Mouse (Mus musculus): ENCODE measurements at regions not wholly inside any gene's neighbourhood (a gene's known extent, or its start where the extent isn't known, plus 50 kb on each side); places are given as distances from the start of the nearest gene placed in this dataset.

DNA sequence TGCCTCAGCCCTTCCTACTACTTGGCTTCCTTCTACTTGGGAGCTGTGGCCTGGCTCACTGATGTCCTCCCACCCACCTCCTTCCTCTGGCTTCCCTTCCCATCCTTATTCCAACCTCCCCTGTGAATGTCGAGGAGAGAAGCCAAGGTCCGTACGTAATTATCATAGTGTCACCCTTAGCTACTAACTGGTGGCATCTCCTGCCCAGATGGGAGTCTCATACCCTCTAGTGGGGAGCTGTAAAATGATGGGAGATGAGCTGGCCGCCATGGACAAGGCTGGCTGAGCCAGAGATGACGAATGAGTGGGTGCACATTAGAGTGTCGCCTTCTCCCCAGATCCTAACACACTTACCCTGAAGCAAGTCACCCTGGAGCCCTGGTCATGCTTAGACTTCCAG is 532.6 kb downstream of the Zfp536 start:
- no peak for DNase-seq (ENCODE audit: low read depth)

- no peak for DNase-seq (ENCODE audit: low read depth)
These were observed 531.7 kb downstream of the Zfp536 start for GRCm38 (mm10) chr7:37241781-37242180.

GRCm38 (mm10) chr7:37242476-37242875 is 531.0 kb downstream of the Zfp536 start:
- no peak for DNase-seq (ENCODE audit: low read depth)

- DNase-seq (ENCODE audit: low read depth) = no peak
These were observed 527.3 kb downstream of the Zfp536 start for GRCm38 (mm10) chr7:37246156-37246555.

GRCm38 (mm10) chr7:37254431-37254830 is 519.0 kb downstream of the Zfp536 start:
- no peak for DNase-seq (ENCODE audit: low read depth)

DNA sequence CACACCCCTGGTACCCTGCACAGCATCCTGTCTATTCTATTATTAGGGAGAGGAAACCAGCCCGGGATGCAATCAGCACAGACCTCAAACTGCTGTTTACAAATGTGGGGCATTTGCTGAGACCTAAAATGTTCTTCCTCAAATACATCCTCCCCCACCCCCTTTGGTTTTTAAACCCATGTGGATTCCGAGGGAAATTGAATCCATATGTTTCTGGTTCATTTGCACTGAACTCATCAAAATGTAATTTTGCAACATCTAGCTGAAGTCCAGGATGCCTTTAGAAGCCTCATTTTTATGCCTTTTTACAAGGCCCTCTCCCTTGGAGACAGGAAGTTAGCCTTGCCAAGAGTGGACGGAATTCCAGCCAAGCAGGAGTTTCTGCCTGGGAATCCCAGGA is 517.6 kb downstream of the Zfp536 start:
- no peak for DNase-seq (ENCODE audit: low read depth)

DNA sequence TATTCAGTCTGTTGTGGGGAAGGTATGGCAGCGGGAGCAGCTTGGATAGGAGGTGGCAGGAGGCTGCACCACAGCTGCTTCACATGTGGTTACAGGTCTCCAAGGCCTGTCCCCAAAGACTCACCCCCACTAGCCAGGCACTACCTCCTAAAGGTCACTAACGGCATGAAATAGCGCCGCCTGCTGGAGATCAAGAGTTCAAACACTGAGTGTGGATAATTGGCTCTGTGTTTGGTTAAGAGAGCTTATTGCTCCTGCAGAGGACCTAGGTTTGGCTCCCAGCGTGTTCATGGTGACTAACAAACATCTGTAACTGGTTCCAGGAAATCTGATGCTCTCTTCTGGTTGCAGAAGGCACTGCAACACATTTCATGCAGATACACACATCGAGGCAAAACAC is 514.1 kb downstream of the Zfp536 start:
- DNase-seq (ENCODE audit: low read depth) = no peak

GRCm38 (mm10) chr7:37262846-37263245 is 510.6 kb downstream of the Zfp536 start:
- no peak for DNase-seq (ENCODE audit: low read depth)

- DNase-seq (ENCODE audit: low read depth) = no peak
These were observed 506.0 kb downstream of the Zfp536 start for GRCm38 (mm10) chr7:37267404-37267803.

DNA sequence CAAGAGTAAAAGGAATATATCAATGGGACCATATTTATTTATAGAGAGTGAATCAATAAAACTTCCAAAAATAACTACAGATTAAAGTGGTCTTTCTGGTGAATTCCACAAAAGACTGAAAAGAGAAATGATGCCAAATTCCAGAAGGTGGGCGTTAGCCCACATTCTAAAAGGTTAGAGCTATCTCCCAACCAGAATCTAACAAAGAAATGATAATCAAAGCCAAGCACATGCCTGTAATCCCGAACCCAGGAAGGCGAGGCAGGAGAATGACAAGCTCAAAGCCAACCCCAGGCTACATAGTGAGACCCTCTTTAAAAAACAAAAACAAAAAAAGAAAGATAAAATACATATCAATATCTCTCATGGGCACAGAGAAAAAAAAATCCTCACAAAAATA is 502.6 kb downstream of the Zfp536 start:
- no peak for DNase-seq (ENCODE audit: low read depth)

- no peak for DNase-seq (ENCODE audit: low read depth)
These were observed 483.4 kb downstream of the Zfp536 start for GRCm38 (mm10) chr7:37290018-37290417.

DNA sequence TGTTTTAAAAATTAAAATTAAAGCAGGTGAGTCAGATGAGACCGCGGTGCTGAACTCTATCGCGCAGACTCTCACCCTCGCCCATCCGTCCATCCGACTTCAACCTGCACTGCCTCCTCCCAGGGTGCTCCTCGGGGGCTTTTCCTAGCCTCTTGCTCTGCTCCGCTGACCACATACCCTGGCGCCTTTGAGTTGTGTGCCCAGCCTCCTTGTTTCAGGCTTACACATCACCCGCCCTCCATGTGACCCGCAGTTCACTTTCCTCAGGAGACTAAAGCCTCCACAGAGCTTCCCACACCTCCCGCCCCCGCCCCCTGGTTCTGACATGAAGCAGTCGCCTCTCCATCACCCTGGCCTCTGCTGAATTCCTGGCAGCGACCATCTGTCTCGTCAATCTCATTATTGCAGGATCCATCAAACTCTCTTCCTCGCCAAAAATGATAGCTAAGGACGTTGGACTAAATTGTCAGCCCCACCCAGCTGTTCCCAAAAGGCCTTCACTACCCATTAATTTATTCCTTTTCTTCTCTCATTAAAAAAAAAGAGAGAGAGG is 482.9 kb downstream of the Zfp536 start:
- DNase-seq (ENCODE audit: low read depth) = no peak

- DNase-seq (ENCODE audit: low read depth) = no peak
These were observed 481.7 kb downstream of the Zfp536 start for GRCm38 (mm10) chr7:37291726-37292125.

GRCm38 (mm10) chr7:37292554-37292953 is 480.9 kb downstream of the Zfp536 start:
- DNase-seq (ENCODE audit: low read depth) = no peak

GRCm38 (mm10) chr7:37298888-37299287 is 474.6 kb downstream of the Zfp536 start:
- no peak for DNase-seq (ENCODE audit: low read depth)

DNA sequence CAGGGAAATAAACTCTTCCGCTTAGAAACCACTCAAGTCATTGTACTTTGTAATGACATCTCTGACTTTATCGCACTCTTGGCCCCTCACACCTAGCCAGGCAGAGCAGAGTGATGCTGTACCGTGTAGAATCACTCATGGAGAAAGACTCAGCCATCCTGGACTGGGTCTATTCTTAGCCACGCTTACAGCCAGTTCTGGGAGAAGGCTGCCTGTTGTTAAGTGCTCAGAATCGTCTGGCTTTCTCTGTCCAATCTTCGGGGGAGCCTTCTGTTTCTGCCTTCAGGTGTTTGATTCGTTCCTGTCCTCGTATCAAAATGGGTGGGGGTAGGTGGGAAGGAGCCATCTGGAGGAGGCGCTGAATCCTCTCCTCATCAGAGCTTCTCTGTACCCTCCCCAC is 468.0 kb downstream of the Zfp536 start:
- DNase-seq (ENCODE audit: low read depth) = no peak

DNA sequence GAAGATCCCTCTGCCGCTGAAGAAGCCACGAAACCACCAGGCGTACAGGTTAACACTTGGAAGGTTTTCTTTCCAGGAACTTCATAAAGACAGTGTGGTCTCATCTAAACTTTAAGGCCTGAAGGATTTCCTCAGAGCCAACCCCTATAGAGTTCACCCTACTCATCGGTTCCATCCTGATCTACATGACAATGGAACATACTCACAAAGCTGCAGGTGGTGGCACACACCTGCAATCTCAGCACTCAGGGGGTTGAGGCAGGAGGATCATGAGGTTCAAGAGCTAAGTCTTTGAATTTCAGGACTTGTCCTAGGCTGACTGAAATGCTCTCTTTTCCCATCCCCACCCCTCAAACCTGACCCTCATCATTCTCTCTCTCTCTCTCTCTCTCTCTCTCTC is 466.2 kb downstream of the Zfp536 start:
- DNase-seq (ENCODE audit: low read depth) = no peak

GRCm38 (mm10) chr7:37324653-37325052 is 448.8 kb downstream of the Zfp536 start:
- DNase-seq (ENCODE audit: low read depth) = no peak

DNA sequence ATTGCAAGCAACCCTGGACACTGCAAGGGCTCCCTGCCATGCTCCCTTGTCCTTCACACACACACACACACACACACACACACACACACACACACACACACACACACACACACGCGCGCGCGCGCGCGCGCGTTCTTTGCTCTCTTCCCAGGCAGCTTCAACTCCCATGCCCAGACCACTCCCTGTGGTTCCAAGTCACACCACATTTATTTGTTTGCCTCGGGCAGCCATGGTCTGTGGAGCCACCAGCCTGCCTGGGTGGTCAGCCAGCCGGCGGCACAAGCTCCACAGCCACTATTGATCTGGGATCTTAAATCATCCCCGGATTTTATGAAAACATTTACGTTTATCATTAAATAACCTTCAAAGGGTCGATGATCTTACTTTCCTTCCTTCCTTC is 440.0 kb downstream of the Zfp536 start:
- no peak for DNase-seq (ENCODE audit: low read depth)

- no peak for DNase-seq (ENCODE audit: low read depth)
These were observed 438.2 kb downstream of the Zfp536 start for GRCm38 (mm10) chr7:37335212-37335611.

DNA sequence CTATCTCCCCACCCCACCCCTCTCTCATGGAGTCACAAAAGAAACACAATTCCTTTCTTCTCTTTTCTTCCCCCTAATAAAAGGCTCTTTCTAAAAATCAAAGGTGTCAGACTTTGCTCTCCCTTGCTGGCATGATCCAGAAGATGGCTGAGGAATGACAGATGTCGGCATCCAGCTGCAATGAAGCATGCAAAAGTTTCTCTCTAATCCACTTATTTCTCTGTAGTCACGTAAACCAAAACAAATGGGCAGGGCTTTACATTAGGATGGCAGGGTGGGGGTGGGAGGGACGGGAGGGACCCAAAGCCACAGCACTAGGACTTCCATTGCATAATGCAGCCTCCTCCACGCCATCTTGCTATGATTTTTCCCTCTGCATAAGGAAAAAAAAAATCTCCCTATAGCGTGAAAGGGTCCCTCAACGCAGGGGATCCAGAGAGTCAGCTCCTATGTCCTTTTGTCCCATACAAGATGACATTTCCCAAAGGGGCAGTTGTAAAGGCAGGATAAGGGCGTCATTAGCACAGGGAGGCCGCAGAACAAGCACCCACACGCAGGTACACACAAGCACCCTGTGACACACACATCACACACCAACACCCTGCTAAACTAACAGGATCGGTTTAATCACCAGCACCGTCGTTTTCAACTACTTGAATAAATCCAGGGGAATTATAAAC is 437.1 kb downstream of the Zfp536 start:
- no peak for DNase-seq (ENCODE audit: low read depth)

DNA sequence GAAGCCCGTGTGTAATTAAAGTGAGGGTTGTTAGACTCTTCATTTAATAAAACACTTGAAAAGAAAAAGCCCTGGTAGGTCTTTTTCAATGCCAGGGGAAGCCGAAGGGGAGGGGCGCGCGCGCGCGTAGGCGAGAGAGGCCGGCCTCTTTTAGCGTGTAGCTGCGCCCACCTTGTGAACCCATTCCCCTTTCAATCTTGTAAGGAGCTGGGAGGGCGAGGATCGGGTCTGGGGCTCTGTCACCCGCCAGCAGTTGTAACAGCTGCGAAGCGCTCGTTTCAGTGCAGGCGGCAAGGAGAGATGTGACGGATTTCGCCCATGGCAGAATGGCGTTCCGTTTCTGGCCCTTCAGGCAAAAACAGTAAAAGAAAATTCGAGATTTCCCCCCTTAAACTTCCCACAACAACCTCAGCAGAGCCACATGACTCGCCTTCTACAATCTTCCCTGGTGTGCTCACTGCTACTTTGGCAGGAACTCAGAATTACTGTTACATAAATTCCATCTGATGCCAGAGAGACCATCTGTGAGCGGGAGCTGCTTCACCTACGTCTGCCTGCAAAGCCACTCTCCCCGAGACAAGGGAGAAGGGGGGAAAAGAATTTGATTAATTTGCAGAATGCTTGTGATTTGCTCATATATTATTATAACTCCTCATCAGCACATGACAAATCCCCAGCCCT is 436.4 kb downstream of the Zfp536 start:
- no peak for DNase-seq (ENCODE audit: low read depth)

DNA sequence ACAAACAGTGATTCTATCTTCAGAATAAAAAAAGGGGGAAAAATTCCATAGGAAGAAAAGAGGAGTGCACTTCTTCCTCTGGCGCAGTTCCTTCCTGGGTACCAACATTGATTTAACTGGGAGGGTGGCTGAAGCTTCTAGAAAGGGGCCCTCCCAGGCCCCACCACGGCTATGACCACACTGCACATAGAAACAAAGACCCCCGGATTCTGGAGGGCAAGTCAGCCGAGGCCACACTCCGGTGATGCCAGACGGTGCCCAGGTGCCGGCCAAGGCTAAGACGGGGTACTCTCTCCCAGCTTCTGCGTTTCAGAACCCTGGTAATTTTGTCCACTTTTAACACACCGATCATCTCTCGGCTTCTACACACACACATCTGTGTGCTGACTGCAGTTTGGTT is 435.8 kb downstream of the Zfp536 start:
- DNase-seq (ENCODE audit: low read depth) = no peak

DNA sequence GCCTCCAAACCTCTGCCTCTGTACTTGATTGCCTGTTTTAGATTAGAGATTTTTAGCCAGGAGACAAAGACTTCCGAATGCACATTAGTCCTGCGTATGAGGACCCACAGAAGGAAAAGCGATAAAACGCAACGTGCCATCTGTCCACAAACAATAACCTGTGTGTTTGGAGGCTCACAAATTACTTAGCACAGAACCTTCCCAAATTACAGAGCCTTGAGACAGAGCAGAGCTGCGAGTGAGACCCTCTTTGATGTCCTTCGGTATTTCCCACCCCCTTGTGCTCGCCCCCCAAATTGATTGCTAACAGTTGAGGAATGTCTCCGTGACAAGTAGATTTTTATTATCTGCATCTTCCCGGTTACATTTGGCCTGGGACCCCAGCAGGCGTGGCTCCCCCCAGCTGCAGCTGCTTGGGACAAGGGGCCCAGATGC is 435.4 kb downstream of the Zfp536 start:
- DNase-seq (ENCODE audit: low read depth) = no peak

All from fibroblast of lung, adult 2 months (primary cell).